Mouse (Mus musculus) intestine, embryonic 14.5 days (tissue): ENCODE results near the gene Hhat. TPM values are rescaled to one million over a fixed set of nuclear protein-coding genes. Genes with fewer than 3 reads are reported as not detected.
A peak's percentile ranks its signal among the peaks of the same experiment; 100 is the strongest.

Experiments used
- ATAC-seq: fragments of 200-750 bp; cut with Nextera tagmentation; replicated peaks from 2 replicates; pipeline ENCODE4 v1.8.0; 2017; ENCODE audit warnings: low read depth, moderate number of reproducible peaks, moderate TSS enrichment, moderate library complexity; ENCODE audit not compliant: low FRiP score, low TSS enrichment
- DNase-seq: peaks from one replicate; pipeline ENCODE4 v3.0.0-alpha.2; 2018; ENCODE audit warnings: low spot score
- H3K27ac ChIP-seq: fragments of 300-500 bp; sonication (generic); 2 replicates; pipeline ENCODE4 v1.5.1; 2014; ENCODE audit warnings: low read depth, mild to moderate bottlenecking, control low read depth
- H3K27me3 ChIP-seq: fragments of 300-500 bp; sonication (generic); replicated peaks from 2 replicates; pipeline ENCODE4 v1.6.1; 2014; ENCODE audit warnings: low read length, control low read depth; ENCODE audit not compliant: control insufficient read depth, insufficient read depth
- H3K36me3 ChIP-seq: fragments of 300-500 bp; sonication (generic); 2 replicates; pipeline ENCODE4 v1.6.1; 2014; ENCODE audit warnings: low read length, control low read depth; ENCODE audit not compliant: control insufficient read depth, insufficient read depth
- H3K4me1 ChIP-seq: fragments of 300-500 bp; sonication (generic); replicated peaks from 2 replicates; pipeline ENCODE4 v1.6.1; 2014; ENCODE audit warnings: low read length, control low read depth, mixed read lengths; ENCODE audit not compliant: control insufficient read depth, insufficient read depth
- H3K4me2 ChIP-seq: fragments of 300-500 bp; sonication (generic); 2 replicates; pipeline ENCODE4 v1.6.1; 2014; ENCODE audit warnings: low read length
- H3K4me3 ChIP-seq: fragments of 300-500 bp; sonication (generic); 2 replicates; pipeline ENCODE4 v1.5.1; 2014; ENCODE audit warnings: low read depth, low read length, control low read depth, mixed read lengths
- H3K9ac ChIP-seq: fragments of 300-500 bp; sonication (generic); 2 replicates; pipeline ENCODE4 v1.6.1; 2014; ENCODE audit warnings: mild to moderate bottlenecking, low read length
- H3K9me3 ChIP-seq: fragments of 300-500 bp; sonication (generic); 2 replicates; pipeline ENCODE4 v1.6.1; 2016; ENCODE audit warnings: low read length, control low read depth; ENCODE audit not compliant: control insufficient read depth
- WGBS: fragments of 180-500 bp; shearing (Covaris S2); extraction: QIAGEN DNeasy Blood & Tissue Kit; methylation state at CpG from one replicate; pipeline ENCODE4 v1.1.7; 2014; 5-methylcytosine and 5-hydroxymethylcytosine counted together
- polyA plus RNA-seq: library from polyadenylated mRNA; unstranded; fragments of >200 nt; fragmentation: Nextera tagmentation; extraction: Ambion mirVana; gene quantifications from 2 replicates; pipeline ENCODE4 v1.2.1, GENCODE M21; 2014

The Hhat gene
- polyA plus RNA-seq, 1 experiment from 2014 or later = 14.1 TPM

DNA sequence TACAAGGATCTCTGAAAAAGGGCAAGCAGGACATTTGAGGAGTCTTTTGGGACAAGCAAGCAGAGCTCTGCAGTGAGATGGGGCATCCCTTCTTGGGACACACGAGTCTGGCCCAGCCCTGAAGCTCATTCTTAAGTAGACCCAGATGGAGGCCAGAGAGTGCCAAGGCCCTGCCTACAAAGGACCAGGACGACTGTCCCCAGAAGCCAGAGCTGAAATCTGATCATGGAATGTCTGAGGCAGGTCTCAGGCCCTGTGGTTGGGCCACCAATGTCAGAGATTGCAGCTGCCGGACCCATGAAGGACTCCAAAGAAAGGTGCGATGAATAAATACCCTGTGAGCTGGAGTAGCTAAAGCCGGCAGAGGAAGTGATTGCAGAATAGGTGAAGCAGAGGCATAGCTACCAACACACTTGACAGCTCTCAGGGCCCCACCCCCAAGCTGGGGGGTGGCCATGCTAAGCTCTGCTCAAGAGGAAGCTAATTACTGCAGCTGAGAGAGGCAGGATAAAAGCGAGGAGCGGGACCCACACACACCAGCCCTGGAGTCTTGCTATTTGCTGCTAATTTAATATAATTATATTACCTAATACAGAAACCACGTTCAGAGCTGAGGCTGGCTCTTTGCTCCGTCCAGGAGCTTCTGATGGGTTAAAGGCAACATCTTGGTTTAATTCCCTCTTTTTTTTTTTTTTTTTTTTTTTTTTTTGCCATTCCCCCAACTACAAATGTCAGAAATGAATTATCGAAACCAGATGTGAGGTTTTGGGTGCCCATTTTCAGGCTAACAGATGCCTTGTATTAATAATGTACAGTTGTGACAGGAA is 28.4 kb upstream of the Hhat start:
- DNase-seq (no peak), ATAC-seq (no peak)
- Histone ChIP-seq H3K4me2 (no peak overlapping the region), H3K9me3 (no peaks in the 10 kb centered on the region), H3K36me3 (no peaks in the 10 kb centered on the region), H3K9ac (no peak overlapping the region), H3K27ac (peak overlapping the region; percentile 66), H3K4me1 (peaks cover 31% of the 10 kb centered on the region), H3K27me3 (no peaks in the 10 kb centered on the region), H3K4me3 (no peak overlapping the region)
- 45% methylated on average over 10 of the region's 10 CpGs for WGBS

DNA sequence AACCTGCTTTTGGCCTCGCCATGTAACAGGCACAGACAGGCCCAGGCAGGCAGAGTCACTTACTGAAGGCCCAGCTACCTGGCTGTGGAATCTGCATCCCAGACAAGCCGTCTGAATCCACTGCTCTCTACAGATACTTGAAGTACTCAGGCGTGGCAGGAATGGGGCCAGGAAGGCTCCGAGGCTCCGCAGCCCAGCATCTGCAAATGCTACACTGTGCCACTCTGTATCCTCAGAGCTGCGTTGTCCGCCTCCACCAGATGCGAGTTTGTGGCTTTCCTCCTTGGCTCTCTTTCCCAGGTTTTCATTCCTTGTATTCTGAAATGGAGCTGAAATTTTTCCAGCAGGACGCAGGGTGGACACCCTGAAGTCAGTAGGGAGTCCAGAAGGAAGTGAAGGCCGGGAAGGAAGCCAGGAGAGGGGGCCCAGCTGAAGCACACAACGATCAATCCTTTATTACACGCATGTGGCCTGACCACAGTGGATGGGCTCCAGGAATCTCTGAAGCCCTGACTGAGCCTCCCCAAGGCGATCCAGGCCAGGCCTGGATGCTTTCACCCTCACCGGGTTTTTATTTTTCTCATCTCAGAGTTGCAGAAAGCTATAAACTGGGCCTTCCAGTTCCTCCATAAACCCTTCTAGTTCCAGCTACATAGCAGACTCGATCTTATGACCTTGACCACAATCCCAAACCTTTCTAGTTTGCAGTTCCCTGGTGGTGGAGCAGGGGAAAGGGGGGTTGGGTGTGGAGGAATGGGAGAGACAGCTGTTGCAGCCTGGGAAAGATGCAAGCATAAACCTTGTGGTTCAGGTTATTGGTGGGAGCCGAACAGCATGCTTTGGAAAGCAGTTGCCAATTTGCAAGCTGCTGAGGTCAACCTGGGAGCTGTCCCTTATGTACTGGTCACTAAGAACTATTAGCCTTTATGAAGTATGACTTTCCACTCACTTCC is 27.5 kb upstream of the Hhat start:
- no peaks in the 10 kb centered on the region for H3K9me3 ChIP-seq
- ATAC-seq (0 out of 2 replicates have a peak, but pooled peaks have one; percentile 58), DNase-seq (no peak)
- H3K9ac ChIP-seq = no peak overlapping the region
- no peaks in the 10 kb centered on the region for H3K27me3 ChIP-seq
- H3K36me3 ChIP-seq = no peaks in the 10 kb centered on the region
- peak overlapping the region; percentile 66 for H3K27ac ChIP-seq
- WGBS = 61% methylated on average over 16 of the region's 16 CpGs
- H3K4me2 ChIP-seq = no peak overlapping the region
- peaks cover 31% of the 10 kb centered on the region for H3K4me1 ChIP-seq
- no peak overlapping the region for H3K4me3 ChIP-seq

DNA sequence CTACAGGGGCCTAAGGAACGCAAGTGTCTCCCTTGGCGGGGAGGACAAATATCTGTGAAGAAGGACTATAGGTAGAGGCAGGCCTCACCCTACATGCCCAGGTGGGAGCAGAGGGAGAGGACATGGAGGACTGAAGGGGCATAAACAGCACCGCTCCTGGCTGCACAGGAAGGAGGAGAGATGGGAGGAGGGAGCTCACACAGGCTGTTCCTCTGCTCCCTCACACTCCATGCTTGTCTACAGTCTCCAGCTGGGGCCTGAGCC is 25.9 kb upstream of the Hhat start:
- DNase-seq (no peak), ATAC-seq (no peak)
- Histone ChIP-seq H3K4me1 (peaks cover 35% of the 10 kb centered on the region), H3K4me2 (no peak overlapping the region), H3K36me3 (no peaks in the 10 kb centered on the region), H3K27me3 (no peaks in the 10 kb centered on the region), H3K9ac (no peak overlapping the region), H3K27ac (0 out of 2 replicates have a peak overlapping the region, but pooled peaks have one; percentile 59), H3K4me3 (no peak overlapping the region), H3K9me3 (no peaks in the 10 kb centered on the region)
- WGBS = 61% methylated on average over 3 of the region's 3 CpGs

DNA sequence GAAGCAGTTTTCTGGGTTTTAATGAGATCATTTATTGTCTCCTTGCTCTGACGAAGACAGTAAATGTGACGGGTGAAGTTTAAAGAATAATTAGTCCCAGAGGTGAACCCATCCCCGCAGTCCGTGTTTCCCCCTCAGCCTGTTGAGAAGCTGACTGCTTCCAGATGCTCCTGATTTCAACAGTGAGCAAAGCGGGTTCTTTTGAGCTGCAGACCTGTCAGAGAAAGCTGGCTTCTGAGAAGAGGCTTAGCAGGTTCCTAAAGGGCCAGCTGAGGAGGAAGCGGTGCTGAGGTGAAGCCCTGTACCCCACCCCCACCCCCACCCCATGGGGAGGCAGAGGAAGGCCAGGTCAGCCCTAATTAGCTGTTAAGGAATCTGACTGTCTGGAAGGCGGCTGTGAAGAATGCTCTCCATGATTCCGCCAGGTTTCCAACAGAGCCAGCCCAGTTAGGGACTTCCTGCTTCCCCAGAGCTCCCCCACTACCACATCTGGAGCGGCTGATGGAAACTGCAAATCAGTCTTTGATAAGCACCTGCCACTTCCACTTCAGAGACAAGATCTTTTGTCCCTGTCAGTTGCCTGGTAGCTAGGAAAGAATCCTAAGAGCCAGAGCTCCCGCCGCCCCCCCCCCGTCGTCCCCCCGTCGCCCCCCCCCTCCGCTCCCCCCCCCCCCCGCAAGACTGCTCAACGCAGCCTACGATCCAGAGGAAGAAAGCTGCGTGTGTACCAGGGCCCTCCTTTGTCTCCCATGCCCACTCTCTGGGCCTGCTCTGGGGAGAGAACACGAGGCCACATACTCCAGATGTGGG is 25.4 kb upstream of the Hhat start:
- no peak overlapping the region for H3K9ac ChIP-seq
- no peak overlapping the region for H3K4me3 ChIP-seq
- H3K4me2 ChIP-seq = peak overlapping the region; percentile 14; the same call in 1 of the 2 replicates
- peak; percentile 68 for DNase-seq
- peaks cover 40% of the 10 kb centered on the region for H3K4me1 ChIP-seq
- no peaks in the 10 kb centered on the region for H3K36me3 ChIP-seq
- peak overlapping the region; percentile 59 for H3K27ac ChIP-seq
- H3K27me3 ChIP-seq = no peaks in the 10 kb centered on the region
- H3K9me3 ChIP-seq = no peaks in the 10 kb centered on the region
- WGBS = 11% methylated on average over 11 of the region's 21 CpGs
- ATAC-seq = peak; percentile 21; the same call in 1 of the 2 replicates

DNA sequence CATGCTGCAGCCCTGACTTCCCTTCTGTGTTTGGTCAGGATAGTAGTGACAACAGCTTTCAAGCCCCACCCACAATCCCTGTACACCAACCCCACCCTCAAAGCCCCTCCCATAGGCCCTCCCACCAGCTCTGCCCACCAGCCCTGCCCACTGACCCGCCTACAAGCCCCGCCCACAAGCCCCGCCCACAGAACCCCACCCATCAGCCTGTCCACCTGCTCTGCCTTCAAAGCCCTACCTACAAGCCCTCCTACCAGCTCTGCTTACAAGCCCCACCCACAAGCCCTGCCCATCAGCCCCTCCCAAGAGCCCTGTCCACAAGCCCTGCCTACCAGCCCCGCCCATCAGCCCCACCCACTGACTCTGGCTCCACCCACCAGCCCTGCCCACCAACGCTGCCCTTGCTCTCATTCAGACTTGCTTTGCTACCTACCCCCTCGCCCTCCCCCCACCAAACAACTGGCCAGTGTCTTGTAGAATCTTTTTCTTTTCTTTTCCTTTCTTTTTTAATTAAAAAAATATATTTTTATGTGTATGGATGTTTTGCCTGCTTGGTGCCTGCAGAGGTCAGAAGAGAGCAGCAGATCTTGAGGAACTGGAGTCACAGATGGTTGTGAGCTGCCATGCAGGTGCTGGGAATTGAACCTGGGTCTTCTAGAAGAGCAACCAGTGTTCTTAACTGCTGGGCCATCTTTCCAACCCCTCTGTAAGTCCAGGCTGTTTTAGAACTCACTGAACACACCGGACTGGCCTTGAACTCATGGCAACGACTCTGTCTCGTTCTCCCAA is 24.1 kb upstream of the Hhat start:
- H3K27me3 ChIP-seq = no peaks in the 10 kb centered on the region
- ATAC-seq (no peak), DNase-seq (no peak)
- H3K9me3 ChIP-seq = no peaks in the 10 kb centered on the region
- no peaks in the 10 kb centered on the region for H3K36me3 ChIP-seq
- H3K9ac ChIP-seq = no peak overlapping the region
- peak overlapping the region; percentile 58 for H3K27ac ChIP-seq
- H3K4me1 ChIP-seq = peaks cover 46% of the 10 kb centered on the region
- H3K4me2 ChIP-seq = no peak overlapping the region
- no peak overlapping the region for H3K4me3 ChIP-seq
- 64% methylated on average over 9 of the region's 9 CpGs for WGBS

DNA sequence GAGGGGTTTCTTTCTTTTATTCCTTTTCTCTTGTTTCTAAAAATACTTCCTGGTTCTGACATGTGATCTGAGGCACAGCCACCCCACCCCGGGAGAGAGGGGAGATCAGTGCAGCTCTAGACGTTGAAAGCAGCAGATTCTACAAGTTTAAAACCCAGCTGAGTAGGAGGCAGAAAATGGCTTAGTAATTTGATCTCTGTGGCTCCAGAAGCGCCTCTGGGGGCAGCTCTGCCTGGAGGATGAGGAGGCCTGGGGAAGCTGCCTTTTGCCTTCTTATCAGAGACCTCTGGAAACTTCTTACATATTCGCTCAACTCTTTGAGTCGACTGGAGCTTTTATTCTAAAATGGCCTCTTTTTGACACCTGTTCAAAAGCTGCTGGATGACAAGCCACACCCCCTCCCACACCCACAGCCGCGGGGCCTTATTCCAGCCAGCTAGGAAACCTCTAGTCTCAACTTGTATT is 20.9 kb upstream of the Hhat start:
- no peak overlapping the region for H3K9ac ChIP-seq
- H3K27me3 ChIP-seq = no peaks in the 10 kb centered on the region
- H3K27ac ChIP-seq = peak overlapping the region; percentile 51
- ATAC-seq (no peak), DNase-seq (no peak)
- H3K4me3 ChIP-seq = no peak overlapping the region
- 7% methylated on average over 7 of the region's 7 CpGs for WGBS
- no peaks in the 10 kb centered on the region for H3K36me3 ChIP-seq
- H3K4me1 ChIP-seq = peaks cover 44% of the 10 kb centered on the region
- H3K4me2 ChIP-seq = peak overlapping the region; percentile 34
- no peaks in the 10 kb centered on the region for H3K9me3 ChIP-seq

DNA sequence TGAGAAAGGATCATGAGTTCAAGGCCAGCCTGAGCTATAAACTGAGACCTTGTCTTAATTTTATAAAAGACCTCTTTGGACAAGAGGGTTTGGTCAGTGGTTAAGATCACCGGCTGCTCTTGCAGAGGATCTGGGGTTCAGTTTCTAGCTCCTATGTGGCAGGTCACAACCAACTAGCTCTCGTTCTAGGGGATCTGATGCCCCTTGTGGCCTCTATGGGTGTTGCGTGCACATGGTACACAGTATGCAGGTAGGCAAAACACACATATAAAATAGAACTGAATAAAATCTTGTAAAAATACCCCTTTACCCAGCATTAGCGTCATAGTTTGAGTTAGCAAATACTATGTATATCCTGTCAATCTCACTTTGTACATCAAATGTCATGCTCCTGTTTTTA is 19.4 kb upstream of the Hhat start:
- ATAC-seq (no peak), DNase-seq (no peak)
- Histone ChIP-seq H3K4me2 (no peak overlapping the region), H3K9me3 (no peaks in the 10 kb centered on the region), H3K27ac (peak overlapping the region; percentile 24), H3K27me3 (no peaks in the 10 kb centered on the region), H3K36me3 (no peaks in the 10 kb centered on the region), H3K9ac (no peak overlapping the region), H3K4me3 (no peak overlapping the region), H3K4me1 (peaks cover 45% of the 10 kb centered on the region)
- 84% methylated on average over 4 of the region's 4 CpGs for WGBS
